Mouse (Mus musculus) urinary bladder, postnatal 4 days (tissue): ENCODE results near the gene Crygc.
"Not testable (repeated sequence)": the region's sequence is repeated elsewhere in the genome, so short reads cannot be mapped to it uniquely, and the experiment has no call there.

ENCODE experiments used
- DNase-seq, 2 experiments: peaks; one replicate each; pipeline ENCODE4 v3.0.0; 2021 to 2022; ENCODE audit warnings: low spot score in 2 of 2

Gene Crygc

DNA sequence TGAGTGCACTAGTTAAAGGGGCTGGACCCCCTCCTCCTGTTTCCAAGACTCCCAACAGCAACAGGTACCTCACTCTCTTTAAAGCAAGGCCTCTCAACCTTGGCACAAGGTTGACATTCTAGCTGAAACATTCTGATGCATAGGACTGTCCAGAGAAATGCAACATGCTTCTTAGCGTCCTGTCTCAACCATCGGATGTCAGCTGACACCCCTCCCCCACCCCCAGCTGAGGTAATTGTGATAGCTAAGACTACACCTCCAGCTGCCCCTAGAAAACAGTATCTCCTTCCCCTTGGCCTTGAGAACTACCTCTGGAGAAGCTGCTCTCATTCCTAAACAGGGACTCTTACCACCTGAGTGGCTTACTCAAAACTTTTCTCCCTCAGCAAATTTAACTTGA, 21.3 kb downstream of the Crygc start:
- DNase-seq: no peak

DNA sequence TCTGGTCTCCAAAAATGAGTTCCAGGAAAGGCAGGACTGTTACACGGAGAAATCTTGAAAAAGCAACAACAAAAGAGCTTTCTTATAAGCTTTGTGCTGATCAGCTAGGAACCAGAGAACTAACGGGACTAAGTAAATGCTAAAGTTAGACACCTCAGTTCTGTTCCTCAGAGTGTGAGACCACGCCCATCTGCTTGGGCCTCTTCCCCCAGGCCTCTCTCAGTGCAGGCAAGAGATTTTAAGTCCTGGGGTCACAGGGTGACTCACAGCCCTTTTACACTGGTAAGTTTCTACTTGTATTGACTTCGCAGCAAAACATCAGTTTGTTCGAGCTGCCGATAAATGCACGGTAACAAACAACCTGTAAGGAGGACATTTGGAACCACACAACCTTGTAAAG, 21.8 kb downstream of the Crygc start:
- no peak for DNase-seq

DNA sequence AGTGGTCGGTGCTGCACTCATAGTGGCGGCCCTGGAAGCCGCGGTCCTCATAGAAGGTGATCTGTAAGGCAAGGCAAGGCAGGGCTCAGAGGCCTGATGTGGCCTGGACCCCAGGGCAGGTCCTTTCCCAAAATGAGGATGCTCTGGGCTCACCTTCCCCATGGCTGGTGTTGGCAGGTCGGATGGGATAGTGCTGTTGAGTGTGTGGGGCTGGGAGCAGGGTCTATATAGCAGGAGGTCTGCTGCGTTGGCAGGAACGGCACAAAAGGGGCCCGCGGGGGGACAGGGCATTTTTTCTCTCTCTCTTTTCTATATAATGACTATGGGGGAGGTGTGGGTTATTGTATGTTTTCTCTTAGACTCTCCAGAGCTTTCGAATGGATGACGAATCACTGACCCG, 22.5 kb downstream of the Crygc start, which contains the start of gene Cryge:
Gene Cryge, minus strand, starts transcription at position 198 of the 400 bp plus-strand sequence.
- not testable (repeated sequence) for DNase-seq

DNA sequence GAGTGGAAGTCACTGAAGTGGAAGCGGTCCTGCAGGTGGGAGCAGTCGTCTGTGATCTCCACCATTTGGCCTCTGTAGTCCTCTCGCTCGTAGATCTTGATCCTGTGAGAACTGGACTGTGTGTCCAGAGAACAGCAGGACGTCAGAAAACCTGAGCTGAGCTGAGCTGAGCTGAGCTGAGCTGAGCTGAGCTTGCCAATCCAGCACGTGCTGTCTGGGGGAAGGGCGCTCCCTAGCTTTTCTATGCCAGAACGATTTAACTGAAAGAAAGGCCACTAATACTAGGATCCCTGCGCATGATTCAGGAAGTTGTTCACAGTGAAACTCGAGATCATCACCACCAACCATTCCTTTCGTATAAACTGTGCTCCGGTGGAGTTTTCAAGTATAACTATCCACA, 24.7 kb downstream of the Crygc start:
- no peak for DNase-seq

DNA sequence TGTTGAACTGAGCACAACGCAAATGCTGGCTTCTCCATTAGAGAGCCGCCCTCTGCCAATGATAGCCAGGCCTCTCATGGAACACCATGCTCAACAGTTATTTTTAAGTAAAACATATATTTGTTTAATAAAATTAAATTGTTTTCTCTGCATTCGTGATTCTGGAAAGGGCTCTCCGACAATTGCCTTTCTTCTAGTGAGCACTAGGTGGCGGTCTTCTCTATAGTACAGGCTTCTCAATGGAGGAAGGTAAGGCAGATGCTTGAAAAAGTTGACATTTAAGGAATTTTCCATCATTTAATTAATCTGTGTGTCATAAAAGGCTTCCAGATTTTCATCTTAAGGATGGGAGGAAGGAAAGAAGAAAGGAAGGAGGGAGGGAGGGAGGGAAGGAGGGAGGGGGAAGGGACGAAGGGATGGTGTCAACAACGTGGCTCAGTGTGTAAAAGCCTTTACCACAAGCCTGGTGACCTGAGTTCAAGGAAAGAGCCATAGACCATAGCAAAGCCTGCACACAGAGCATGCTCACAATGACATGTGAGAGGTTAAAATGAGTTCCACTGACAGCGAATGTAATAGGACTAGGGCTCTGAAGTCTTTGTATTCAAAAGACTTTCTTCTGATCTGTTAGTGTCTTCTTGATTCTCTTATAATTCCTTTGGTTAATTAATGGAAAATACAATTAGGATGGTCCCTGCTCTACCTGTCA, 26.9 kb downstream of the Crygc start:
- no peak for DNase-seq

DNA sequence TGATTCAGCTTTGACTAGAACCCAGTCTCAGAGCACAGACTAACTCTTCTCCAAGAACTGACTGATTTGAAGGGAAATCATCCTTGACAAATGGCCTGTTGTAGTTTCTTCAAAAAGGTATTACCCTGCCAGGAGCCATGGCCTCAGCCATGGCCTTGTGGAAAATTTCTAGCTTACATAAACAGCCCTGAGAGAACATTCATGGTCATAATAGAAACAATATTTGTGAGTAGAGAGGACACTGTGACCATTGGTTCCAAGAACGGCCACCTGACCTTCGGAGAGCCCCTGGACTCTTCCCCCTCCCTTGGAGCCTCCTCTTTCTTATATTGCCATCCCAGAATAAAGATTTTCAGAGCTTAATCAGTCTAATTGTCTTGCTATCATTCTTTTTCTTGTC, 30.1 kb downstream of the Crygc start:
- no peak for DNase-seq

DNA sequence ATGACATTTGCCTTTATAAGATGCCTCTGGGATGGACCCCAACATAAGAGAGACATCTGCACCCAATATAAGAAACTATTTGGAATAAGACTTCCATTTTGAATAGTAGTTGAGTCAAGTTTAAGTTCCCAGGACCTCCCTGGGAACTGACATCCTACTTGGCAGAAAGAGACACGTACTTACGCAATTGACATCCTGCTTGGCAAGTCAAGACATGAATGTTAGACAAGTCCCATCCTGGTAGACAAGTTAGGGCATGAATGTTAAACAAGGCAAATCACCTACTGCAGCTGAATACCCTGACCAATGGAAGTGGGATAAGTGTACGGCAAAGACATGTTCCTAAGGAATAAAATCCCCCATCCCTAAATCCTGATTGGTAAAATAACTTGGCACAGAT, 31.7 kb downstream of the Crygc start:
- DNase-seq: no peak

DNA sequence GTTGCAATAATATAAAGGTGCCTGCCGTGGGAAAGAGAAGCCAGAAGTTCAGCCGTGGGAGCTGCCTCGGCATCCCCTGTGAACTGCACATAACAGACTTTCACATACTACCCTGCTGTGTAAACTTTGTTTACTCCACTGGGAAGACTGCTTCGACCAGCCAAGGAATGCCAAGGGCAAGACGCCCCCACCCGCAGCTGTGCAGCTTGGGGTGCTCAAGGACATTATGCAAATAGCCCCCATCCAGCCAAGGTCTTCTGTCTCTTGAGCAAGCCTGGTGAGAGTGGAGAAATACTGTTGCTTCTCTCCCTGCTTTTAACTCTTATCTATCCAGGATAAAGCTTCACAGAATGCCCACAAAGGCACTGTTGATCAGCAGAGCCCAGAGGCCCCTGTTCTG, 32.7 kb downstream of the Crygc start:
- peak in 1 of 2 experiments; percentile 70 for DNase-seq

DNA sequence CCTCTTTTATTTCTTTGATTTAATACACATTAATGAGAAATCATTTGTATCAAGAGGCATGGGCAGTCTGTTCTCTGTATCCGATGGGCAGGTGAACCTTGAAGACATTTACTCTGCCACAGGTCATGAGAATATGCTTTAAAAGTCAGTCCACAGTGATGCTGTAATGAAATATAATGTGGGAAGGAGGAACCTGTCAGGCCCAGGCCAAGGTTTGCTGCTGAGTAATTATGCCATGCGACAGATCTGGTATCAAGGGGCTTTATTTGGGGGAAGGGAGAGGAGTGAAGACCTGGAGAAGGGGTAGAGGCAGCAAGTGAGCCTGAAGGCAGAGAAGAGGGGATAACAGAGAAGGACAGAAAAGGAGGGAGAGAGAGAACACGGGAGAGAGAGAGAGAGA, 33.8 kb downstream of the Crygc start:
- DNase-seq: no peak

DNA sequence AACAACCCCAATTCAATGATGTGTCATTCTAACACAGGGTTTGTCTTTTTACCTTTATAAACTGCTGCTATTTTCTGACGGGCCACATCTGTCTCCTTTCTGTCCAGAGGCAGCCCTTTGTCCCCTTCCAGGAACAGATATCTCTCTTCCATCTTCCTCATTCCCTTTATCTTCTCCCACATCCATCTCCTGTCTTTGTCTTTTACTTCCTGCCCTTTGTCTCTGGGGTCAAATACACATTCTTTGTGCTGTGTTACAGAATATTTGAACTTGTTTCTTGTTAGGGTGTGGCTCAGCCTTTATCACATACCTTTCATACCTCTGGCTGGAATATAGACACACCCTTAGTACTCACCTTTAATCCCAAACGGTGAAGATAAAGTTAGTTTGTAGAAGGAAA, 35.9 kb downstream of the Crygc start:
- no peak for DNase-seq

DNA sequence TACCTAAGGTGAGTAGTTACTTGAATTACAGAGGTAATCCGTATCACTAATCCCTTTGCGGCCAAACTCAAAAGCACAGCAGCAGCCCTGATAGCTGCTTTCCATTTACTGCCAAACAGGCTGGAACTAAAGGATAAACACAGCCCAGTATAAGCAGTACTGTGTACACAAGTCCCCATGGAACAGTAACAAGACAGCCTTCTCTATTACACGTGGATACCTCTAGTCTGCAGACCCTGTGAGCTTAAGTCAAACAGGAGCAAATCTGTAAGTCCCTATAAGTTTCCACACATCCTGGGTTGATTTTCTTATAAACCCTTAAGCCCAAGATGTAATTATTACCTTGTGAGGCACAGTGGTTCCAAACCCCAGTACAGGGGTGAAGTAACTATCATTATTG, 38.0 kb downstream of the Crygc start:
- DNase-seq: no peak

DNA sequence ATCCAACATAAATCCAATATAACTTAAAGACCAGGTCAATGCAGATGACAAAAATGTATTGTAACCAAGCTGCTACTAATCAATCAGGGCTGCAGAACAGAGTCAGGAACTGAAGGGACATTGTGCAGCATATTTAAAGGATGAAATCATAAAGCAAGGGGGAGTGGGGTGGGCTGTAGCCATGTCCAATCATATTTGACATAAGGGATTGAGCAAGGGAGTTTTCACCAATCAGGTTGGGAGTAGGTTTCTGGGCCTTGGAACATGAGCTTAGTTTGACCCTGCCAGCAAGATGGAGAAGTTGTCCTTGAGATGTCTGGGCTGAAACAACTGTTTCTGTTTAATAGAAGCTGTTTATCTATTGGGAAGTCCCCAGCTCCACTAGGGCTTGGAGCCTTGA, 40.8 kb downstream of the Crygc start, which contains the start of gene Akr1cl:
Gene Akr1cl, minus strand, starts transcription at position 119 of the 400 bp plus-strand sequence.
- DNase-seq: no peak

DNA sequence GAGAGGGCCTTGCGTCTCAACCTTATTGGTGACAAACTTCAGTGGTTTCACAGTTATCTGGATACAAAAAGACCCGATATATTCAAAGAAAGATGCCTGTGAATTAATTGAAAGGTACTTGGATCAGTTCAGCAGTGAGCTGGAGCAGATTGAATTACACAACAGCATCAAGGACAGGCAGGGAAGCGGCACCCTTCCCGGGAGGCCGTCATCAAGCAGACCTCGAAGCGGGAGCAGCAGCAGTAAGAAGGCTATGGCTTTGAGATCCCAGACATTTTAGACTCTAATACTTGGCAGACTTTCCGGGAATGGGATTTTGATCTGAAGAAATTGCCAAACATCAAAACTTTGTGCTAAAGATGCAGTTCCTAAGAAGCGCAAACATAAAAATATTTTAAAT, 45.3 kb downstream of the Crygc start:
- DNase-seq: no peak
